Comparison of ENCODE assay signal across 8 mouse cellular contexts in the genomic region with DNA sequence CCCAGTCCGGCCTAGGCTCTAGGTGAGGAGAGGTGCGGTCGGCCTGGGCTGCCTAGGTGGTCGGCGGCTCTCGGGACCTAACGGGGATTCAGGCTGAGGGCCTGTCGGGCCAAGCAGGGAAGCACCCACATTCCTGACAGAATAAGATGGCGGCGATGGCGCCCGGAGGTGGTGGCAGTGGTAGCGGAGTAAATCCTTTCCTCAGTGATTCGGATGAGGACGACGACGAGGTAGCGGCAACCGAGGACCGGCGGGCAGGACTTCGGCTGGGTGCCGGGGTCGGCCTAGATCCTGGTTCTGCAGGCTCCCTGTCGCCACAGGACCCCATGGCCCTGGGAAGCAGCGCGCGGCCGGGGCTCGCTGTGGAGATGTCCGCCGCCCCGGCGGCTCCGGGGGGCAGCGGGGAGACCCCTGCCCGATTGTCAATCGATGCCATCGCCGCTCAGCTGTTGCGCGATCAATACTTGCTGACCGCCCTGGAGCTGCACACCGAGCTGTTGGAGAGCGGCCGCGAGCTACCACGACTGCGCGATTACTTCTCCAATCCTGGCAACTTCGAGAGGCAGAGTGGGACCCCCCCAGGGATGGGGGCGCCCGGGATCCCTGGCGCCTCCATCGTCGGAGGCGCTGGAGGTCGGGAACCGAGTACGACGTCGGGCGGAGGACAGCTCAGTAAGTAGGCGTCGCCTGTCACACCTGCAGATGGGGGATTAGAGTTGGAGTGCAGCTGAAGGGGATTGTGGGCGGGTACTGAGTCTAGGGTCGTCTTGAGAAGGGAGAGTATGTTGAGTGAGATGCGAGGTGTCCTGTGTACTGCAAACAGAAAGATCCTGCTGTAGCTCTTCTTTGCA. TPM values are rescaled to one million over a fixed set of nuclear protein-coding genes. Genes with fewer than 3 reads are reported as not detected.
DNase-seq lines count a peak whose midpoint lies in the region; ATAC-seq lines count a peak whose summit lies in the region.

No protein-coding gene starts in this region.

- DNase-seq in cerebellum, postnatal 10 days: peak; percentile 58 to 59
- DNase-seq in cerebellum, adult 8-10 months: no peak
- peak; percentile 38 for DNase-seq in 3134 (ENCODE audit: extremely low read depth, insufficient read length, low spot score)
- peak; percentile 23 for DNase-seq in brain, adult 2 months (ENCODE audit: low read depth, low spot score)
- peak; percentile 13 to 18 for DNase-seq in left cerebral cortex, postnatal 14 days (ENCODE audit: low spot score in 2 of 2)
- DNase-seq in thymus, postnatal 4 days: peak; percentile 48

- peak overlapping the region; percentile 99 for H3K4me3 ChIP-seq in heart, embryonic 12.5 days
- H3K4me3 ChIP-seq in midbrain, embryonic 15.5 days: peak overlapping the region; percentile 91

- peak overlapping the region; percentile 77 for H3K27ac ChIP-seq in heart, embryonic 12.5 days (ENCODE audit: poor library complexity, severe bottlenecking)
- H3K27ac ChIP-seq in midbrain, embryonic 15.5 days: peak overlapping the region; percentile 88

- peaks cover 10% of the 10 kb centered on the region for H3K4me1 ChIP-seq in heart, embryonic 12.5 days (replicated peaks)
- peaks cover 43% of the 10 kb centered on the region for H3K4me1 ChIP-seq in midbrain, embryonic 15.5 days

- intact Hi-C loops in left cerebral cortex, postnatal 14 days (cut with DNase I): loop anchor here (5.0 kb wide), 2 partner anchors 48 to 328 kb away; partner anchors contain the start of gene Zcchc2

- peak; percentile 12 for ATAC-seq in heart, embryonic 12.5 days (ENCODE audit: insufficient number of reproducible peaks, low FRiP score)
- ATAC-seq in midbrain, embryonic 15.5 days (replicated peaks): peak; percentile 61

- no peaks in the 10 kb centered on the region for H3K9me3 ChIP-seq in heart, embryonic 12.5 days (replicated peaks)
- no peaks in the 10 kb centered on the region for H3K9me3 ChIP-seq in midbrain, embryonic 15.5 days

- WGBS in heart, embryonic 12.5 days: under 1% methylated on average over 68 of the region's 68 CpGs
- WGBS in midbrain, embryonic 15.5 days: under 1% methylated on average over 68 of the region's 68 CpGs

- H3K27me3 ChIP-seq in heart, embryonic 12.5 days (replicated peaks): no peaks in the 10 kb centered on the region
- H3K27me3 ChIP-seq in midbrain, embryonic 15.5 days (replicated peaks): no peaks in the 10 kb centered on the region

- H3K9ac ChIP-seq in heart, embryonic 12.5 days: peak overlapping the region; percentile 88
- peak overlapping the region; percentile 93 for H3K9ac ChIP-seq in midbrain, embryonic 15.5 days

- H3K36me3 ChIP-seq in heart, embryonic 12.5 days: no peaks in the 10 kb centered on the region
- no peaks in the 10 kb centered on the region for H3K36me3 ChIP-seq in midbrain, embryonic 15.5 days (replicated peaks)

- peak overlapping the region; percentile 91 for H3K4me2 ChIP-seq in heart, embryonic 12.5 days
- peak overlapping the region; percentile 68 for H3K4me2 ChIP-seq in midbrain, embryonic 15.5 days

RNA-seq across cellular contexts. Expression of gene Relch, which starts 0.5 kb away (rescaled TPM):
- 23.4 and 25.2 TPM in 2 replicates for polyA plus RNA-seq in heart, embryonic 12.5 days (2016; fragmentation: Nextera tagmentation; extraction: Ambion mirVana)
- 100 to 1,000 TPM; 102 to 103 TPM for total RNA-seq in left cerebral cortex, postnatal 14 days (2021)
- polyA plus RNA-seq in midbrain, embryonic 15.5 days (2015; fragmentation: Nextera tagmentation; extraction: Ambion mirVana): 44.2 and 49.6 TPM in 2 replicates

RNA-seq across cellular contexts. Expression of gene Pign, which starts 0.7 kb away (rescaled TPM):
- 16.4 and 17.4 TPM in 2 replicates for polyA plus RNA-seq in heart, embryonic 12.5 days (2016; fragmentation: Nextera tagmentation; extraction: Ambion mirVana)
- total RNA-seq in left cerebral cortex, postnatal 14 days (2021): 10 to 100 TPM; 14.0 to 15.6 TPM
- polyA plus RNA-seq in midbrain, embryonic 15.5 days (2015; fragmentation: Nextera tagmentation; extraction: Ambion mirVana): 8.6 and 11.0 TPM in 2 replicates
